Mouse (Mus musculus) testis, adult 2 months (tissue): ENCODE measurements around the gene Snx9. TPM values are rescaled to one million over a fixed set of nuclear protein-coding genes. Genes with fewer than 3 reads are reported as not detected.

ENCODE experiments used
- H3K27ac ChIP-seq: fragments of 200-500 bp; 2 replicates; pipeline ENCODE4 v1.5.1; 2012; ENCODE audit warnings: low read depth, low read length; ENCODE audit not compliant: control insufficient read depth, insufficient read depth
- H3K27me3 ChIP-seq: fragments of 200-500 bp; 2 replicates; pipeline ENCODE4 v1.6.1; 2012; ENCODE audit warnings: mild to moderate bottlenecking, low read length, moderate library complexity; ENCODE audit not compliant: control insufficient read depth, insufficient read depth
- H3K36me3 ChIP-seq: fragments of 200-500 bp; 2 replicates; pipeline ENCODE4 v1.6.1; 2012; ENCODE audit warnings: mild to moderate bottlenecking, low read length; ENCODE audit not compliant: control insufficient read depth, insufficient read depth
- H3K4me1 ChIP-seq: fragments of 200-500 bp; 2 replicates; pipeline ENCODE4 v1.6.1; 2012; ENCODE audit warnings: low read length; ENCODE audit not compliant: control insufficient read depth, insufficient read depth
- H3K4me3 ChIP-seq: fragments of 200-500 bp; 2 replicates; pipeline ENCODE4 v1.5.1; 2012; ENCODE audit warnings: low read depth, mild to moderate bottlenecking, low read length, moderate library complexity, mixed read lengths; ENCODE audit not compliant: control insufficient read depth
- CTCF ChIP-seq: fragments of 200-500 bp; IDR thresholded peaks from 2 replicates; pipeline ENCODE4 v1.5.1; 2012; ENCODE audit warnings: low read depth, mild to moderate bottlenecking, inconsistent platforms, low read length, moderate library complexity; ENCODE audit not compliant: control insufficient read depth, insufficient read depth, insufficient replicate concordance
- POLR2A ChIP-seq: fragments of 200-500 bp; IDR thresholded peaks from 2 replicates; pipeline ENCODE4 v1.6.1; 2012; ENCODE audit warnings: low read depth, mild to moderate bottlenecking, inconsistent platforms, low read length, moderate library complexity; ENCODE audit not compliant: control insufficient read depth
- polyA plus RNA-seq: library from polyadenylated mRNA; depleted of rRNA; stranded (reverse); fragments of >200 nt; gene quantifications from 2 replicates; pipeline ENCODE4 v1.2.3, GENCODE M21; 2012

Snx9 gene
- polyA plus RNA-seq, 1 experiment: 7.1 TPM

DNA sequence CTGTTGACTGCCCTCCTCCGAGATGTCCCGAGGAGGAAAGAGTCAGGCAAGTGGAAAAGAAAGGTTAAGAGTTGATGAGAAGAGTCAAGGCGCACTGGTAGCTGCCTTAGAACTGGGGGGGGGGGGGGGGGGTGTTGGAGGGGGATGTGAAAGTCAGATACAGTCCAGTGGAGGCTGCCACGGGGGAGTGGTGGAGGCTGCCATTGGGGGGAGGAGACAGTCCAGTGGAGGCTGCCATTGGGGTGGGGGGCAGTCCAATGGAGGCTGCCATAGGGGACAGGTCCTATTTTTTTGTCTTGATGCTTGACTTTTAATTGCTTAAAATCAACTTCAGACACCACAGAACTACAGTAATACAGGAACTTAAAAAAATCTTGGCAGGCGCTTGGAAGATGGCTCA lies 91.0 kb downstream of the Snx9 start:
- TF ChIP-seq CTCF (no peak), POLR2A (no peak)
- Histone ChIP-seq H3K36me3 (no peaks in the 10 kb centered on the region), H3K27me3 (no peaks in the 10 kb centered on the region), H3K4me3 (no peak overlapping the region), H3K27ac (no peak overlapping the region), H3K4me1 (peaks cover 6% of the 10 kb centered on the region)

DNA sequence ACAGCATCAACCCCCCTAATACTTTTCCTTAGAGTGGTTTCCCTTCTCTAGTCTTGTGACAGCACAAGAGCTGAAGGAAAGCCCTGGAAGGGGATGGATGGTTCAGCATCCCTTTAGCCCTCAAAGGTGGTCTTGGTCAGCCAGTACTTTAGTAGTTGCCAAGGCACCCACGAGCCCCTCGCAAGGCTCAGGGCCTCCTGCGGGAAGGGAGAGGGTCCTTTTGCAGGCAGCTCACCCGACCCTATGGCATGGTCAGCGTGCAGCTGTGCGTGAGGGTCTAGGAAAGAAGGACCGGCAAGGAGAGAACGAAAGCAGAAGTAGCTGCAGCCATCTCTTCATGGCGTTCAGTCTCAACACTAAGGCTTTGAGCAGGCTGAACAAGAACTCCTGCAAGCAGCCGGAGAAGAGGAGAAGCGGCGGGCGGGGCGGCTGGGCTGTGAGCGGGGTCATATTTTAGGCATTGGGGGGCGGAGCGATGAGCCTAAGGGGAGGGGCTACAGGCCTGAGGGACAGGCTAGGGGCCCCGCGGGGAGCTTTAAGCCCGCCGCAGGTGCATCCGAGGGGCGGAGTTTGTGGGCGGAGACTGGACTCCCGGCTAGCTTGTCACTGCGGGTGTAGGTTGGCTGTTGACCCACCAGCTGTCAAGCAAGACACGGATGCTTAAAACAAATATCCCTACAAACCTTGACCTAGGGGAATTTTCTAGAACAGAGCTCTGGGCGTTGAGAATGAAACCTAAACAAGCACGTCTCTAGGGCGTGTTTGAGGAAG lies 93.6 kb downstream of the Snx9 start:
- Histone ChIP-seq H3K4me1 (peaks cover 6% of the 10 kb centered on the region), H3K27me3 (no peaks in the 10 kb centered on the region), H3K4me3 (peak overlapping the region; percentile 16), H3K36me3 (no peaks in the 10 kb centered on the region), H3K27ac (peak overlapping the region; percentile 15; the same call in 1 of the 2 replicates)
- TF ChIP-seq CTCF (no peak), POLR2A (no peak; the same call in 1 of the 2 replicates)

DNA sequence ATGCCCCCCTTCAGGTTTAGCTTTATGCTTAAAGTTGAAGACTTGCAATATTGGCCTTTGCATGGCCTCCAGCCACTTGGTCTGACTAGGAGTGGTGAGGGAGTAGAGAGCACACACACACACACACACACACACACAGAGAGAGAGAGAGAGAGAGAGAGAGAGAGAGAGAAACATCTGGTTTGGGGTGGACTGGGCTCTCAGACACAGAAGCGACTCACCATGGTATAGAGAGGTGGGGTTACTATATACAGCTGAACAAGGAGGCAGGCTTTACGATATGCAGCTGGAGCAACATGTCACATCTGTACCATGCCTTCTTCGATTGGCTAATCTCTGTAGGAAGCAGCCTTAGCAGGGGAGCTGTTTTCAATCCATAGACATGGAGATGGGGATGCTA lies 94.6 kb downstream of the Snx9 start:
- TF ChIP-seq POLR2A (no peak), CTCF (no peak)
- no peaks in the 10 kb centered on the region for H3K27me3 ChIP-seq
- H3K36me3 ChIP-seq: no peaks in the 10 kb centered on the region
- no peak overlapping the region for H3K4me3 ChIP-seq
- H3K4me1 ChIP-seq: peaks cover 6% of the 10 kb centered on the region
- no peak overlapping the region for H3K27ac ChIP-seq

DNA sequence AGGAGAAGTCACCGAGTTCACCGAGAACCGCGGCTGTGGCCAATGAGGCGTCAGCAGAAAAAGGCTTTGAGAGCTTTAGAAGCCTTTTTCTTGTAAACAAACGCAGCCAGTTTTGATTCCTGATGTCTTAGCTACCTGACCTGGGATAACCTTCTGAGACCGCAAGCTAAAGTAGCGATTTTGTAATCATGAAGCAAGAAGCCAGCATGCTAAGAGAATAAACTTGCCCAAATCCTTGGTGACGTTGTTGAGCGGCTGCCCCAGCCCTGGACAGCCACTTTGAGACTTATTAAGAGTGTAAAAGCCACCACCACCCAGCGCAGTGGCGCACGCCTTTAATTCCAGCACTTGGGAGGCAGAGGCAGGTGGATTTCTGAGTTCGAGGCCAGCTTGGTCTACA lies 95.1 kb downstream of the Snx9 start:
- Histone ChIP-seq H3K4me3 (no peak overlapping the region), H3K4me1 (peaks cover 6% of the 10 kb centered on the region), H3K27me3 (no peaks in the 10 kb centered on the region), H3K27ac (no peak overlapping the region; the same call in 1 of the 2 replicates), H3K36me3 (no peaks in the 10 kb centered on the region)
- no peak for TF ChIP-seq POLR2A
- no peak for TF ChIP-seq CTCF

DNA sequence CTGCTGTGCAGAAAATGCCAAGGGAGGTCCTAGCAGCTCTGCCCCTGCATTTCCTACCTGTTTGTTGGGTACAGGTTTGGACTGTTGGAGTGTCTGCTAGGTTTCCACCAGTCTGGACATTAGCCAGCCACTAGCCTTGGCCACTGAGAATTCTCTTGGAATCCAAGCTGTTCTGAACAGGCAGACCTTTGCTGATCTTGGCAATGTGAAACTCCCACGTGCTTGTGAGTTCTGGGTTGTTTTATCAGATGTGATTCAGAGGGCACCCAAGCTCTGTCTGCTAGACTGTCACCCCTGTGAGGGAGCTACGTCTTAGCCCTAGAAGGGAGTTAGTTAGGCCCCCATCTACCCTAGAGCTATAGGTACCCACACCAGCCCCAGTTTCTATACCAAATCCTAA lies 96.3 kb downstream of the Snx9 start:
- no peaks in the 10 kb centered on the region for H3K36me3 ChIP-seq
- H3K27me3 ChIP-seq: no peaks in the 10 kb centered on the region
- H3K27ac ChIP-seq: peak overlapping the region; percentile 78
- TF ChIP-seq POLR2A (no peak), CTCF (no peak)
- no peak overlapping the region for H3K4me3 ChIP-seq
- H3K4me1 ChIP-seq: peaks cover 8% of the 10 kb centered on the region

DNA sequence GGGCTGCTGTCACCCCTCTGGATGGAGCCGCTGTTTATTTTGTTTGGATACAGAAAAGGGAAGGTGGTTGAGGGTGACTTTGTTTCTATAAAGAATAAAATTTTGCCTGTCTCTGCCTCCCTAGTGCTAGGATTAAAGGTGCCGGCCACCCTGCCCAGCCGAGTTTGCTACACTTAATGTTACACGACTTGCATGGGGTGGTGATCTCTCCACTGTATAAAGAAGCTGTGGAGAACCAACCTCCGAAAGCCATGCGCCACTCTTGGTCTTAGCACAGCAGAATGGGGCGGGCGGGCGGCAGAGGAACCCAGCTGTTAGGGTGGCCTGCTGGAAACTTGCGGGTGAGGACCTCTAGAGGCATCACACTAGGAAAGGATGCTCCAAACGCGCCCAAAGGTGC lies 98.7 kb downstream of the Snx9 start:
- no peak for TF ChIP-seq POLR2A
- no peaks in the 10 kb centered on the region for H3K27me3 ChIP-seq
- H3K36me3 ChIP-seq: no peaks in the 10 kb centered on the region
- no peak overlapping the region for H3K4me3 ChIP-seq
- peaks cover 5% of the 10 kb centered on the region; the same call in 1 of the 2 replicates for H3K4me1 ChIP-seq
- no peak overlapping the region for H3K27ac ChIP-seq

DNA sequence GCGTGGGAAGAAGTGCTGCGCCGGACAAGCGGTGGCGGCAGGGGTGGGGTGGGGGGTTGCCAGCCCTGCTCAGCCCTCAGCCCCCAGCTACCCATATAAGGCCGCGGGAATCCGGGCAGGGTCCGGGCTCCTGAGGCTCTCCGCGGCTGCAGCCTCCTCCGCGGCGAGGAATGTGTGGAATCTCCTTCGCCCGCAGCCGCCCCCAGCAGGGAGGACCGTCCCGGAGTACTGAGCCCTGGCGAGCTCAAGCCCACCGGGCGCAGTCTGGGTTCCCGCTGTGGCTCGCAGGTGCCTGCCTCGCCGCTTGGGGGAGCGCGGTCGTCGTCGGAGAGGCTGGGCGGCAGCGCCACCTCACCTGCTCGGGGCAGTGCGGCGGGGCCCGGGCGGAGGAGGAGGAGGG lies 99.7 kb downstream of the Snx9 start:
- Histone ChIP-seq H3K27me3 (no peaks in the 10 kb centered on the region), H3K27ac (peak overlapping the region; percentile 64; the same call in 1 of the 2 replicates), H3K4me1 (peaks cover 2% of the 10 kb centered on the region; the same call in 1 of the 2 replicates), H3K4me3 (peak overlapping the region; percentile 71), H3K36me3 (no peaks in the 10 kb centered on the region)
- TF ChIP-seq CTCF: peak; percentile 46; the same call in 1 of the 2 replicates
- TF ChIP-seq POLR2A: no peak
